Mouse (Mus musculus) embryonic facial prominence, embryonic 15.5 days (tissue): ENCODE measurements at regions not wholly inside any gene's neighbourhood (a gene's known extent, or its start where the extent isn't known, plus 50 kb on each side); places are given as distances from the start of the nearest gene placed in this dataset.

Experiments used
- ATAC-seq: fragments of 200-750 bp; cut with Nextera tagmentation; 2 replicates; pipeline ENCODE4 v1.8.0; 2017; ENCODE audit warnings: low read depth, moderate TSS enrichment; ENCODE audit not compliant: insufficient number of reproducible peaks, low FRiP score, low TSS enrichment
- H3K27ac ChIP-seq: fragments of 300-500 bp; sonication (generic); replicated peaks from 2 replicates; pipeline ENCODE4 v1.5.1; 2015; ENCODE audit warnings: mild to moderate bottlenecking, inconsistent platforms
- H3K27me3 ChIP-seq: fragments of 300-500 bp; sonication (generic); 2 replicates; pipeline ENCODE4 v1.6.1; 2015; ENCODE audit warnings: inconsistent platforms
- H3K36me3 ChIP-seq: fragments of 300-500 bp; sonication (generic); 2 replicates; pipeline ENCODE4 v1.6.1; 2015; ENCODE audit warnings: mild to moderate bottlenecking, inconsistent platforms
- H3K4me1 ChIP-seq: fragments of 300-500 bp; sonication (generic); 2 replicates; pipeline ENCODE4 v1.6.1; 2015; ENCODE audit warnings: inconsistent platforms
- H3K4me2 ChIP-seq: fragments of 300-500 bp; sonication (generic); replicated peaks from 2 replicates; pipeline ENCODE4 v1.6.1; 2015; ENCODE audit warnings: mild to moderate bottlenecking, inconsistent platforms
- H3K4me3 ChIP-seq: fragments of 300-500 bp; sonication (generic); replicated peaks from 2 replicates; pipeline ENCODE4 v1.5.1; 2015; ENCODE audit warnings: mild to moderate bottlenecking, inconsistent platforms
- H3K9ac ChIP-seq: fragments of 300-500 bp; sonication (generic); 2 replicates; pipeline ENCODE4 v1.6.1; 2015; ENCODE audit warnings: inconsistent platforms
- H3K9me3 ChIP-seq: fragments of 300-500 bp; sonication (generic); replicated peaks from 2 replicates; pipeline ENCODE4 v1.6.1; 2016; ENCODE audit warnings: inconsistent platforms
- WGBS: fragments of 180-500 bp; shearing (Covaris S2); methylation state at CpG from one replicate; pipeline ENCODE4 v1.1.7; 2015; 5-methylcytosine and 5-hydroxymethylcytosine counted together

DNA sequence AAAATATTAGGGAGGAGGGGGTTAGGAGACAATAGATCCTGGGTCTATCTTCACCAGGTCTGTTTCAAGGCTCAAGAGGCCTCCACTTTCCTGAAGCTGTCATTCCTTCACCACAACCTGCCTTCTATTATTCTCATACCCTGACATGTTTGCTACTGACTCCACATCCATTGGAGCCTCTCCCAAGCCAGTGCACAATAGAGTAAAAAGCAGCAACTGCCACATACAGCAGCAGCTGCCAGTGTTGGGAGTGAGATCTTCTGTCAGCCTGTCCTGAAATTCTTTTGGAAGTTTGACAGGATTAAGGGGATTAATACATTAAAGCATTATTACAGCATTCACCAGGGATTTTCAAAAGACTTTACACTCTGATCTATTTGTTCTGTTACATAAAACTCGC, 441.8 kb downstream of the Cdk5rap2 start:
- Histone ChIP-seq H3K9me3 (no peaks in the 10 kb centered on the region), H3K9ac (no peak overlapping the region), H3K4me2 (no peak overlapping the region), H3K4me1 (no peaks in the 10 kb centered on the region), H3K4me3 (no peak overlapping the region), H3K27me3 (no peaks in the 10 kb centered on the region), H3K36me3 (no peaks in the 10 kb centered on the region), H3K27ac (no peak overlapping the region)
- WGBS: 74% methylated on average over 1 of the region's 1 CpGs
- no peak for ATAC-seq
